Mouse (Mus musculus): ENCODE data around the gene Prkar1b.

DNA sequence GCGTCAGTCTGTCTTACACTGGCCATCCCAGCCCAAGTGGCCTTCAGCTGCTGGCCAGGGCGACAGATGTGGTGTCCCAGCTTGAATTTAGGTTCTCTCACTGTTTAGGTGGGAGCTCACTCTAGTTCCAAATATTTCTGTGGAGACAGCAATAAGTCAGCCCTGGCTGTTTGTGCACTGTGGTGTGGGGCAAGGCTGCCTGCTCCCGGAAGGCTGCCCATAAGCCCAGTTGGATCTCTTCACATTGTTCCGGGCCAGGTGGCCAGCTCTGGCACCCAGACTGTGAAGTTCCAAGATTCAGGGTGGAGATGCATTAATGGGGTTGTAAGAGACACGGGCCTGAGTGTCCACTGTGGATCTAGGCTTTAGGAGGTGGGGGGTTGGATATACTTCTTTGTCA, 76.9 kb downstream of the Prkar1b start:
- TF ChIP-seq CTCF (IDR thresholded peaks at IDR 0.05; ENCODE audit: low read depth, low read length): no peak
- TF ChIP-seq POLR2A (IDR thresholded peaks at IDR 0.05; ENCODE audit: extremely low read depth, insufficient read depth, low read length): no peak

Data from liver, adult 2 months (tissue).